Mouse (Mus musculus) testis, postnatal 14 days (tissue): ENCODE results near the gene Psmd13.

Source experiments
- DNase-seq: peaks from one replicate; pipeline ENCODE4 v3.0.0; 2021; ENCODE audit warnings: low spot score

Gene Psmd13

GRCm38 (mm10) chr7:140881696-140882468 lies at the start of gene Psmd13, which contains the start of gene Sirt3:
Psmd13 (plus strand) TSS chr7:140881968.
Sirt3 (minus strand) TSS chr7:140882309.
- peak; percentile 93 for DNase-seq

DNA sequence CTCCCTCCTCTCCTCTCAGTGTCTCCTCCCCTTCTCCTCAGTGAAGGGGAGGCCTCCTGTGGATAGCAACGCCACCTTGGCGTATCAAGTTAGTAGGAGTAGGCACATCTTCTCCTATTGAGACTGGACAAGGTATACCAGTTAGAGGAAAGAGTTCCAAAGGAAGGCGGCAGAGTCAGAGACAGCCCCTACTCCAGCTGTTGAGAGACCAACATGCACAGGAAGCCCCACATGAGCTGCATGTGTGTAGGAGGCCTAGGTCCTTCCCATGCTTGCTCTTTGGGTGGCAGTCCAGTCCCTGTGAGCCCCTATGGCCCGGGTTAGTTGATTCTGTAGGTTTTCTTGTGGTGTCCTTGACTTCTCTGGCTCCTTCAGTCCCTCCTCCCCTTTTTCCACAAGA lies 48.4 kb upstream of the Psmd13 start:
- no peak for DNase-seq

DNA sequence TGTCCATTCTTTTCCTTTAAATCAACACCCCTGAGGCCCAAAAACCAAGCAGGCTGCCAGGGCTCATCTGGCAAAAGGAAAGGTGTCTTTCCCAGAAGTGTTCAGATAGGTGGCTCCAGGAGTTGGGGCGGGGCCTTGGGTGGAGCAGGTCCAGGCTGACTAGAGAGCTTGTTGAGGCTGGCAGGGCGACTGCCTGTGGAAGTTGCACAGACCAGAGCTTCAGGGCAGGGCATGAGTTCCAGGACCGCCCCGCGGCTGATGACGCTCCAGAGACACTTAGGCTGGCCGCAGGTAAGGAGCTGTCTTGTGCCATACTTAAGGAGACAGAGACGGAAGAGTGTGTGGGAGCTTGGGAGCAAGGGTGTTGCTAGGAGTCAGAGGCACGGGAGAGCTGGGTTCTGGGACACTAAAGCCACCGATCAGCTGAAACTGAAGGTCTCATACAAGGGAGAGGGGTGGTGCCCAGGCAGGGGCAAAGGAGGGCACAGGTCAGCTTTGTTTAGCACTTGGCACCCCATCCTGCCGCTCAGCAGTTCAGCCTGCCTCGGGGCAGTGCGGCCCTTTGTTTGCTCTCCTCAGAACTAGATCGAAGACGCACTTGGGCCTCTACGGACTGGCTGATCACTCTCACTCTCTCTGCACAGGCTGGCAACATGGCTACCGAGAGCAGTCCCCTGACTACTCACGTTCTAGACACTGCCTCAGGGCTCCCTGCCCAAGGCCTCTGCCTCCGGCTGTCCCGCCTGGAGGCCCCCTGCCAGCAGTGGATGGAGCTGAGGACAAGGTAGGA lies 46.6 kb upstream of the Psmd13 start, which contains the start of gene Urah:
Gene Urah (plus strand): TSS at position 51 of the 790 bp plus-strand sequence.
- DNase-seq, result no peak

DNA sequence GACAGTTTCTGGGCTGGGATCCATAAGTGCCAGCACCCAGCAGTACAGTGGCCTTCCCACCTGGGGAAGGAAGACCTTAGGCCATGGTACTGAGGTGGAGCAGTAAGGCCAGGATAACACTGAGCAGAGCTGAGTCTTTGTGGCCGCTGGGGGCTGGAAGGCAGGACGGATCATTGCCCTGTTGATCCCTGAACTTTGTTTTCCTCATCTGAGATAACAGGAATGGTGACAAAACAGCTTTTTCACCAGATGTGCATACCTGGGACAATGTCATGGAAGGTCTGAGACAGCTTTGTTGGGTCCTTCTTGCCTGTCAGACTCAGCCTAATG lies 46.0 kb upstream of the Psmd13 start:
- DNase-seq, result no peak

DNA sequence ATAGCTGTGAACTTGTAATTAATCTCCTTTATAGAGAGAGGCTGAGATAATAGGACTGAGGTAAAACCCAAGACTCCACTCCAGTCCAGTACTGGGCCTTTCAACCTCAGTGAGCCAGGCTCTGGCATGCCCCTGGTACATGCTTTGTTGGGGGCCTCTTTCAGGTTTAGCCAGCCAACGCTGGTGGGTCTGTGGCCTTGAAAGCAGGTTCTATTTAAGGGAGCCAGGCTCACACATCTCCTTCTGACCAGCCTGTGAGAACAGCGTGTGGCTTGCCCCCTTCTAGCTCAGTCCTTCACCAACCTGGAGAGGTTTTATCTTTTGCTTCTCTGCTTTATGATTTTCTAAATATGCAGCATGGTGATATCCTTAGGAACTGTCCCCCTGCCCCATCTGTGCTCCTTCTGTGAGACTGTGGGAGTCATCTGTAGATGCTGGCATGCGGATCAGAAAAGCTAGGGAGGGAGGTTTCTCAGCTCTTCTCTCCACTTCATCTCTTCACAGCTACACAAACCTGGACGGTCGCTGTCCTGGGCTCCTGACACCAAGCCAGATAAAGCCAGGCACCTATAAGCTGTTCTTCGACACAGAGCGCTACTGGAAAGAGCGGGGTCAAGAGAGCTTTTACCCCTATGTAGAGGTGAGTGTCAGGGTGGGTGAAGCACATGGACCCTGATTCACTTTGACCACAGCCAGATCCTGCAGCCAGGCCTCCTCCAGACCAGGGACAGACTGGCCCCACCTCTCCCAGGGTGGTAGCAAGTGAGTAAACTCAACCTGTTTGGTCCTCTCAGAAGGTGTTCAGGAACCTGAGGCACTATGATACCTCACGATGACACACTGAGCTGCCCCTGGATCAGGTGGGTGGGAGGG lies 45.3 kb upstream of the Psmd13 start:
- DNase-seq, result no peak

- no peak for DNase-seq
These were observed 42.2 kb upstream of the Psmd13 start for GRCm38 (mm10) chr7:140839556-140839955.

- DNase-seq, result no peak
These were observed 40.7 kb upstream of the Psmd13 start for GRCm38 (mm10) chr7:140840750-140841735.

DNA sequence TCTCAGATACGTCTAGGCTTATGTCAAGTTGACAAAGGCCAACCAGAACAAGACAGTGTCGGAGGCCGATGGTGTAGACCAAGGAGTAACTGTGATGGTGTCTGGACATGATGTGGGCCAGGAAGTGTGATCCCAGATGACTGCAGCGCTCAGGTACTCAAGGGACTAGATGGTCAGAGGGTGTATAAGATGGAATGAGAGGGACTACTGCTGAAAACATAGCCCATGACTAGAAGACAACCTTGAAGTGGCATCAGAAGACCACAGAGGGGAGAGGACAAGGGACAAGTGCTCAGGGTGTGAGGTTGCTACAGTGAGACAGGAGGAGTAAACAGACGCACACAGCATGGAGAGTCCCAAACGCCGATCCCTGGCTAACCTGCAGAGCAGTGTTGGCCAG lies 38.0 kb upstream of the Psmd13 start:
- DNase-seq, result no peak

DNA sequence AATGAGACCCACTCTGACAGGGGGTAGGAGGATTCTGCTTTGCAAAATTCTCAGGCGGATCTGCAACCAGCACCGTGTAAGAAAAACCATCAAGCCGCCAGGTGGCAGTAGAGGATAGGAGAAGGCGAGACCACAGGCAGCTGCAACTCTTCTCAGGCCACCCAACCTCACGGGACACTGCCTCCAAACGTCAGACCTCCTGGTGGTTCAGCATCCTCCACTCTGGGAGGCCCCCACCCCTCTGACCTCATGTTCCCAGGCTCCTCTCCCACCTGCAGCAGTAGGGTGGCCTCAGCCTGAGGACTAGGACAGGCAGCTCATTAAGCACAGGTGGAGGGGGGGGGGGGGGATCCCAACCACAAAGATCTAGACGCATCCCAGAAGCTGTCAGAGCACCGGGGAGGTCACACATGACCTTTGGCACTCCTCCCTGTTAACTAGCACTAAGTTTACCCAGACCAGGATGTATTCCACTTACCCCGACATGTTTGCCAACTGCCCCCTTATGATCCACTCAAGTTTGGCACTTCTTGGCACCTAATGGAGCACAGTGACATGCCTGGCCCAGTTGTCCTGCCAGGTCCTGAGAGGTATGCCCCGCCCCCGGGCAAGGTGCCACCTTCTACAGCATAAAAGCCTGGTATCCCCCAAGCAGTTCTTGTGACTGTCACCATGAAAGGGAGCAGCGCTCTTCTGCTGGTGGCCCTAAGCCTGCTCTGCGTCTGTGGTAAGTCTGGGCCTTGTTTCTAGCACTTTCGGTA lies 36.7 kb upstream of the Psmd13 start, which contains the start of gene Scgb1c1:
Gene Scgb1c1 (plus strand): TSS at position 643 of the 761 bp plus-strand sequence.
- peak; percentile 56 for DNase-seq

- no peak for DNase-seq
These were observed 36.1 kb upstream of the Psmd13 start for GRCm38 (mm10) chr7:140845683-140846082.

DNA sequence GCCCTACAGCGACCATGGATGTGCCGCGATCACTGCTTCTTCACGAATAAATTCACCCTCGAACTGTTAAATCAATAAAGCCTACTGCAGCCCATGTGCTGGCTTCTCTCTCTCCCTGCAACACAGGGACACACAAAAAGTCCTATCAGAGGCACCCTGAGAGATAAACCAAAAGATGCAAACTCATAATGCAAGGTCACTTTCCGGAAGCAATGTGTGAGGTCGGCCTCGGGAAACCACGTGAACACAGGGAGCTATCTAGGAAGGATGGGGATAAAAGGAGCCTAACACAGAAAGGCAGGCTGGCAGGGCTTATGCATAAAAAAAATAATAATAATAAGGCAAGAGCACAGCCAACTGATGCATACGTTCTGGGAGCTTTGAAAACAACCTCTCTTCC lies 35.1 kb upstream of the Psmd13 start:
- no peak for DNase-seq

DNA sequence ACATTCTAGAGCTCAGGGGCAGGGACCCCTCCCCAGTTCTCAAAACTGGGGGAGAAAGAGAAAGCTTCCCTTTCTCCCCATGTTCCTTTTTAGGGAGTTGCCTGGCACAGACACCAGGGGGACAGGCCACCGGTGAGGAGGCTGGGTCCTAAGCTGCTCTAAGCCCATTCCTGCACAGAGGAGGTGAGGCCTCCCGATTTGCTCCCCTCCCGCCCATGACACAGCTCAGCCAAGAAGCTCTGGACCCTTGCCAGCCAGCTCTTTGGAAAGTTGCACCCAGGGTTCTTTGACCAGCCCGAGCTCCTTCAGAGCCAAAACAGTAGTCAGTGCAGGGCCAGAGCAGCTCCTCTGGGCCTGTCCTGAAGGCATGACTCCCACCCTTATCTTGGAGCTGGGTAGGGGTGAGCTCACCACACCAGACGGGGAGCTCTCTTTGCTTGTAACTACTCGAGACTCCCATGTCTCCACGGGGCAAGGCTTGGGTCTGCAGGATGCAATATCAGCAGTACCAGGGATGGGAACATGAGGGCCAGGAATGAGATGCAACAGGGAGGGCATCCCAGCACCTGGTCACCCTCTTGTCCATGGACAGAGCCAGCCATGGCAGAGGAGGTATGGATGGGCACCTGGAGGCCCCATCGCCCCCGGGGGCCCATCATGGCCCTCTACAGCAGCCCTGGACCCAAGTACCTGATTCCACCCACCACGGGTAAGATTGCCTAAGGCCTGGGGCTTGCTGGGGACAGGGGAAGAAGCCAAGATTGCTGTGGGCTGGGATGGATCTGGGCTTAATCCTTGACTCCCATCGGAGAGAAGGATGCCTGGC lies 33.8 kb upstream of the Psmd13 start, which contains the start of gene Odf3:
Gene Odf3 (plus strand): TSS at position 51 of the 826 bp plus-strand sequence.
- DNase-seq, result no peak

DNA sequence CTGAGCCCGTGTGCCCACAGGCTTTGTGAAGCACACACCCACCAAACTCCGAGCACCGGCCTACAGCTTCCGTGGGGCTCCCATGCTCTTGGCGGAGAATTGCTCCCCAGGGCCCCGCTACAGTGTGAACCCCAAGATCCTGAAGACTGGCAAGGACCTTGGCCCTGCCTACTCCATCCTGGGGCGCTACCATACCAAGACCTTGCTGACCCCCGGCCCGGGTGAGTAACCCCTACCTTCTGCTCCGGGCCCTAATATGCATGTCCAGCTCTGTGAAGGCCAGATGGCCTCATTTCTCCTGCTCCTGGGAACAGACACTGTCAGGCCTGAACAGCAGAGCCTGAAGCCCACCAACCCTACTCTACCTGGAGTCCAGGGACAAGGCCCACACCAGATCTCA lies 33.2 kb upstream of the Psmd13 start:
- no peak for DNase-seq

DNA sequence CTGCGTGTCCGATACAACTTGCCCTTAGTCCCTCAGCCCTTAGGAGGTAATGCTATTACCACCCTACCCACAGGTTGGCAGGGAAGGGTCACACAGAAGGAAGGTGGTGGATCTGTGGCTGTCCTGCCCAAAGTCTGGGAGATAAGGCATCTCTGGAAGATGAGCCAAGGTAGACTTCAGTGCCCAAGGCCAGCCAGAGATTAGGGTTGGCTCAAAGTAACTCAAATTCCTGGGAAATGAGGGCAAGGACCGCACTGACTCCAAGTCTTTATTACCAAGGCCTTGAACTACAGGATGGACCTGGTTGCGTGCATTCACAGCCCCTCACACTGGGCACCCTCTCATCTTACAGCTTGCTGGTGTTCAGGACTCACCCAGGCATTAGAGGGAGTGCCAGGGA lies 29.9 kb upstream of the Psmd13 start:
- DNase-seq, result no peak

DNA sequence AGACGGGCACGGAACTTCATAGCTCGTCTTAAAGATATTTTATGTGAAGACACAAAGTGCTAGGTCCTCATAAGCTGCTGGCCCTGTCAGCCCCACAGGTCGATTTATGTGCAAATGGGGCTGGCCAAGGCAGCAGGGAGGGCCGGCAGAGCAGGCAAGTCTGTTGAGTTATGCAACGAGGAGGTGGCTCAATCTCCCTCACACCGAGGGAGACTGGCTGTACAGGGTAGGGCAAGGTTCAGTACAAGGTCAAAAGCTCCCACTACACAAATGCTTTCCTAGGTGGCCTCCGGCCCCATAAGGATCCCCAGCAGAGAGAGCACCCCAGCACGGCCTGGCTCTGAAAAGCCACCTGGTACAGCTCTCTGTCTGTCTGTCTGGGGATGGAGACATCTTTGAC lies 28.4 kb upstream of the Psmd13 start:
- DNase-seq, result no peak

GRCm38 (mm10) chr7:140854483-140854882 lies 27.3 kb upstream of the Psmd13 start:
- DNase-seq, result no peak

GRCm38 (mm10) chr7:140855181-140855580 lies 26.6 kb upstream of the Psmd13 start:
- no peak for DNase-seq

GRCm38 (mm10) chr7:140855860-140856784 lies 25.6 kb upstream of the Psmd13 start, which contains the start of gene Gm45785:
Gm45785 (minus strand) TSS chr7:140856331.
- DNase-seq, result peak; percentile 86
